Mouse (Mus musculus) myocyte (in vitro differentiated cells): Measurements from ENCODE around the gene Arntl2. TPM values are rescaled to one million over a fixed set of nuclear protein-coding genes. Genes with fewer than 3 reads are reported as not detected.

ENCODE experiments used
- H3K27me3 ChIP-seq: one replicate; pipeline ENCODE4 v1.6.1; 2011; ENCODE audit not compliant: control insufficient read depth, insufficient read depth, insufficient read length
- H3K36me3 ChIP-seq: one replicate; pipeline ENCODE4 v1.6.1; 2011; ENCODE audit not compliant: control insufficient read depth, insufficient read depth
- H3K4me2 ChIP-seq: one replicate; pipeline ENCODE4 v1.6.1; 2011; ENCODE audit warnings: low read depth, control low read depth
- H3K4me3 ChIP-seq: one replicate; pipeline ENCODE4 v1.5.1; 2011; ENCODE audit warnings: mild to moderate bottlenecking, control low read depth, moderate library complexity
- H3K79me2 ChIP-seq: one replicate; pipeline ENCODE4 v1.6.1; 2011; ENCODE audit not compliant: control insufficient read depth, insufficient read depth
- H3ac ChIP-seq: one replicate; pipeline ENCODE4 v1.6.1; 2011; ENCODE audit not compliant: control insufficient read depth, insufficient read length
- CEBPB ChIP-seq: IDR thresholded peaks from 2 replicates; pipeline ENCODE4 v1.6.1; 2011; ENCODE audit warnings: mild to moderate bottlenecking, moderate library complexity; ENCODE audit not compliant: poor library complexity, insufficient read depth, severe bottlenecking
- E2F4 ChIP-seq: IDR thresholded peaks from one replicate; pipeline ENCODE4 v1.6.1; 2011; ENCODE audit warnings: mild to moderate bottlenecking, control low read depth, moderate library complexity; ENCODE audit not compliant: insufficient read depth
- MAX ChIP-seq: IDR thresholded peaks from one replicate; pipeline ENCODE4 v1.6.1; 2011; ENCODE audit warnings: low read depth, mild to moderate bottlenecking, control low read depth
- MYOD1 ChIP-seq, 3 experiments: IDR thresholded peaks; one replicate each; pipeline ENCODE4 v1.6.1; 2011; ENCODE audit warnings: control low read depth in 2 of 3, low read depth in 2 of 3, mild to moderate bottlenecking in 2 of 3, moderate library complexity in 1 of 3; ENCODE audit not compliant: insufficient read length in 2 of 3, control insufficient read depth in 1 of 3
- MYOG ChIP-seq, 3 experiments: IDR thresholded peaks; one replicate each; pipeline ENCODE4 v1.6.1; 2011; ENCODE audit warnings: control low read depth in 2 of 3, low read depth in 2 of 3, mild to moderate bottlenecking in 2 of 3; ENCODE audit not compliant: insufficient read length in 2 of 3, control insufficient read depth in 1 of 3, insufficient read depth in 1 of 3
- POLR2A ChIP-seq: IDR thresholded peaks from one replicate; pipeline ENCODE4 v1.6.1; 2011; ENCODE audit warnings: low read depth, mild to moderate bottlenecking, control low read depth, moderate library complexity; ENCODE audit not compliant: insufficient read length
- POLR2AphosphoS2 ChIP-seq: IDR thresholded peaks from one replicate; pipeline ENCODE4 v1.6.1; 2011; ENCODE audit warnings: low read depth, control low read depth; ENCODE audit not compliant: insufficient read length
- REST ChIP-seq: IDR thresholded peaks from one replicate; pipeline ENCODE4 v1.6.1; 2011; ENCODE audit warnings: mild to moderate bottlenecking, control low read depth, moderate library complexity; ENCODE audit not compliant: insufficient read depth, insufficient read length
- SRF ChIP-seq: IDR thresholded peaks from one replicate; pipeline ENCODE4 v1.6.1; 2011; ENCODE audit warnings: low read depth; ENCODE audit not compliant: control insufficient read depth, insufficient read length
- TCF12 ChIP-seq: IDR thresholded peaks from one replicate; pipeline ENCODE4 v1.6.1; 2011; ENCODE audit warnings: mild to moderate bottlenecking, control low read depth; ENCODE audit not compliant: poor library complexity, insufficient read depth, severe bottlenecking
- TCF3 ChIP-seq: IDR thresholded peaks from one replicate; pipeline ENCODE4 v1.6.1; 2011; ENCODE audit warnings: low read depth, control low read depth; ENCODE audit not compliant: insufficient read length
- USF1 ChIP-seq: IDR thresholded peaks from one replicate; pipeline ENCODE4 v1.6.1; 2011; ENCODE audit warnings: low read depth, mild to moderate bottlenecking, control low read depth, moderate library complexity
- polyA plus RNA-seq: library from polyadenylated mRNA; unstranded; fragments of >200 nt; fragmentation: generic; extraction: Trizol; gene quantifications from one replicate; pipeline ENCODE4 v1.2.1, GENCODE M21; 2012; ENCODE audit warnings: missing spikeins

The Arntl2 gene
- polyA plus RNA-seq, 1 experiment, result 0.52 TPM

GRCm38 (mm10) chr6:146850050-146850449 is 54.2 kb downstream of the Arntl2 start, which contains the start of gene Smco2:
Gene Smco2, plus strand, starts transcription at chr6:146850104.
- H3K36me3 ChIP-seq, result no peaks in the 10 kb centered on the region

GRCm38 (mm10) chr6:146851916-146852315 is 56.1 kb downstream of the Arntl2 start:
- Histone ChIP-seq H3K79me2 (no peaks in the 10 kb centered on the region), H3ac (no peak overlapping the region), H3K27me3 (no peaks in the 10 kb centered on the region), H3K4me3 (no peak overlapping the region), H3K36me3 (no peaks in the 10 kb centered on the region), H3K4me2 (no peak overlapping the region)
- TF ChIP-seq USF1, result no peak

More at GRCm38 (mm10) chr6:146850050-146850449, 54.2 kb downstream of the Arntl2 start, which contains the start of gene Smco2:
- no peaks in the 10 kb centered on the region for H3K79me2 ChIP-seq
- no peak within 1 kb of the TSS for H3ac ChIP-seq
- H3K4me2 ChIP-seq, result no peak within 1 kb of the TSS
- no peak within 1 kb of the TSS for H3K4me3 ChIP-seq
- H3K27me3 ChIP-seq, result no peaks in the 10 kb centered on the region
- TF ChIP-seq CEBPB (no peak), SRF (no peak), REST (no peak), USF1 (no peak), POLR2A (no peak), E2F4 (no peak), MYOD1 (IDR thresholded peaks at IDR 0.05; ENCODE audit: control insufficient read depth in 1 of 3, insufficient read length in 2 of 3, low read depth in 2 of 3) (no peak), MAX (no peak)

GRCm38 (mm10) chr6:146852739-146853138 is 56.9 kb downstream of the Arntl2 start:
- no peak overlapping the region for H3ac ChIP-seq
- H3K27me3 ChIP-seq, result no peaks in the 10 kb centered on the region
- no peak for TF ChIP-seq TCF3
- TF ChIP-seq REST, result no peak
- no peak for TF ChIP-seq MYOG (IDR thresholded peaks at IDR 0.05; ENCODE audit: control insufficient read depth in 1 of 3, insufficient read depth in 1 of 3, insufficient read length in 2 of 3, low read depth in 2 of 3)
- no peak for TF ChIP-seq POLR2A
- TF ChIP-seq E2F4, result no peak
- TF ChIP-seq CEBPB, result no peak
- no peak for TF ChIP-seq SRF
- TF ChIP-seq POLR2AphosphoS2, result no peak
- no peak for TF ChIP-seq MYOD1 (IDR thresholded peaks at IDR 0.05; ENCODE audit: control insufficient read depth in 1 of 3, insufficient read length in 2 of 3, low read depth in 2 of 3)
- TF ChIP-seq TCF12, result no peak
- no peak for TF ChIP-seq USF1
- TF ChIP-seq MAX, result no peak
- H3K4me3 ChIP-seq, result no peak overlapping the region
- no peak overlapping the region for H3K4me2 ChIP-seq
- no peaks in the 10 kb centered on the region for H3K36me3 ChIP-seq
- H3K79me2 ChIP-seq, result no peaks in the 10 kb centered on the region

- Histone ChIP-seq H3K36me3 (no peaks in the 10 kb centered on the region), H3ac (no peak overlapping the region), H3K79me2 (no peaks in the 10 kb centered on the region), H3K4me2 (no peak overlapping the region), H3K27me3 (no peaks in the 10 kb centered on the region), H3K4me3 (no peak overlapping the region)
- TF ChIP-seq MAX (no peak), SRF (no peak), TCF3 (no peak), TCF12 (no peak), POLR2A (no peak), USF1 (no peak), REST (no peak), POLR2AphosphoS2 (no peak), CEBPB (no peak), MYOG (IDR thresholded peaks at IDR 0.05; ENCODE audit: control insufficient read depth in 1 of 3, insufficient read depth in 1 of 3, insufficient read length in 2 of 3, low read depth in 2 of 3) (no peak), E2F4 (no peak), MYOD1 (IDR thresholded peaks at IDR 0.05; ENCODE audit: control insufficient read depth in 1 of 3, insufficient read length in 2 of 3, low read depth in 2 of 3) (no peak)
Observed at GRCm38 (mm10) chr6:146855185-146855584, 59.3 kb downstream of the Arntl2 start.

GRCm38 (mm10) chr6:146857386-146857785 is 61.5 kb downstream of the Arntl2 start:
- Histone ChIP-seq H3K4me3 (no peak overlapping the region), H3K79me2 (no peaks in the 10 kb centered on the region), H3K36me3 (no peaks in the 10 kb centered on the region), H3ac (no peak overlapping the region), H3K4me2 (no peak overlapping the region), H3K27me3 (no peaks in the 10 kb centered on the region)
- TF ChIP-seq E2F4 (no peak), CEBPB (no peak), TCF12 (no peak), USF1 (no peak), REST (no peak), SRF (no peak), MYOD1 (IDR thresholded peaks at IDR 0.05; ENCODE audit: control insufficient read depth in 1 of 3, insufficient read length in 2 of 3, low read depth in 2 of 3) (no peak), TCF3 (no peak), POLR2AphosphoS2 (no peak), MYOG (IDR thresholded peaks at IDR 0.05; ENCODE audit: control insufficient read depth in 1 of 3, insufficient read depth in 1 of 3, insufficient read length in 2 of 3, low read depth in 2 of 3) (no peak), POLR2A (no peak), MAX (no peak)
